Mouse (Mus musculus): ENCODE data around the gene Gm43064. TPM values are rescaled to one million over a fixed set of nuclear protein-coding genes. Genes with fewer than 3 reads are reported as not detected.

Gm43064 gene
- polyA plus RNA-seq, 1 experiment from 2014 or later = 0.18 TPM

- H3K27ac ChIP-seq (ENCODE audit: low read depth, low read length) = no peak overlapping the region
- H3K4me3 ChIP-seq (ENCODE audit: low read depth, low read length) = no peak overlapping the region
- H3K9ac ChIP-seq (ENCODE audit: low read depth, low read length) = no peak overlapping the region
- H3K4me2 ChIP-seq (replicated peaks; ENCODE audit: low read depth) = no peak overlapping the region
- no peaks in the 10 kb centered on the region for H3K4me1 ChIP-seq (replicated peaks; ENCODE audit: control insufficient read depth, insufficient read depth, low read length)
- TF ChIP-seq CTCF (IDR thresholded peaks at IDR 0.05; ENCODE audit: low read depth) = no peak
- ATAC-seq = no peak
- H3K36me3 ChIP-seq (ENCODE audit: control insufficient read depth, insufficient read depth) = no peaks in the 10 kb centered on the region
- WGBS = 89% methylated on average over 6 of the region's 6 CpGs
- no peaks in the 10 kb centered on the region for H3K9me3 ChIP-seq (ENCODE audit: control insufficient read depth)
- no peaks in the 10 kb centered on the region for H3K27me3 ChIP-seq (replicated peaks; ENCODE audit: control insufficient read depth, insufficient read depth, low read length)
These were observed 48.7 kb downstream of the Gm43064 start for GRCm38 (mm10) chr3:103857977-103858563.

- Histone ChIP-seq H3K27me3 (replicated peaks; ENCODE audit: control insufficient read depth, insufficient read depth, low read length) (no peaks in the 10 kb centered on the region), H3K4me3 (ENCODE audit: low read depth, low read length) (no peak within 1 kb of the TSS), H3K27ac (ENCODE audit: low read depth, low read length) (no peak within 1 kb of the TSS), H3K36me3 (ENCODE audit: control insufficient read depth, insufficient read depth) (no peaks in the 10 kb centered on the region), H3K9ac (ENCODE audit: low read depth, low read length) (no peak within 1 kb of the TSS), H3K4me2 (replicated peaks; ENCODE audit: low read depth) (no peak within 1 kb of the TSS), H3K4me1 (replicated peaks; ENCODE audit: control insufficient read depth, insufficient read depth, low read length) (no peaks in the 10 kb centered on the region), H3K9me3 (ENCODE audit: control insufficient read depth) (no peaks in the 10 kb centered on the region)
- TF ChIP-seq CTCF (IDR thresholded peaks at IDR 0.05; ENCODE audit: low read depth) = no peak
- no peak for ATAC-seq
- WGBS = 70% methylated on average over 12 of the region's 12 CpGs
These were observed 49.8 kb downstream of the Gm43064 start, which contains the start of gene Ptpn22 for GRCm38 (mm10) chr3:103858881-103859801. Ptpn22 (plus strand) TSS chr3:103859795.

- H3K9me3 ChIP-seq (ENCODE audit: control insufficient read depth) = no peaks in the 10 kb centered on the region
- no peak for TF ChIP-seq CTCF (IDR thresholded peaks at IDR 0.05; ENCODE audit: low read depth)
- no peak overlapping the region for H3K4me3 ChIP-seq (ENCODE audit: low read depth, low read length)
- H3K36me3 ChIP-seq (ENCODE audit: control insufficient read depth, insufficient read depth) = no peaks in the 10 kb centered on the region
- 69% methylated on average over 6 of the region's 6 CpGs for WGBS
- no peaks in the 10 kb centered on the region for H3K4me1 ChIP-seq (replicated peaks; ENCODE audit: control insufficient read depth, insufficient read depth, low read length)
- no peak overlapping the region for H3K4me2 ChIP-seq (replicated peaks; ENCODE audit: low read depth)
- H3K27me3 ChIP-seq (replicated peaks; ENCODE audit: control insufficient read depth, insufficient read depth, low read length) = no peaks in the 10 kb centered on the region
- no peak for ATAC-seq
- no peak overlapping the region for H3K27ac ChIP-seq (ENCODE audit: low read depth, low read length)
- no peak overlapping the region for H3K9ac ChIP-seq (ENCODE audit: low read depth, low read length)
These were observed 50.5 kb downstream of the Gm43064 start for GRCm38 (mm10) chr3:103859851-103860391.

GRCm38 (mm10) chr3:103862721-103863220 lies 53.4 kb downstream of the Gm43064 start:
- Histone ChIP-seq H3K9me3 (ENCODE audit: control insufficient read depth) (no peaks in the 10 kb centered on the region), H3K4me3 (ENCODE audit: low read depth, low read length) (no peak overlapping the region), H3K4me2 (replicated peaks; ENCODE audit: low read depth) (no peak overlapping the region), H3K27me3 (replicated peaks; ENCODE audit: control insufficient read depth, insufficient read depth, low read length) (no peaks in the 10 kb centered on the region), H3K9ac (ENCODE audit: low read depth, low read length) (no peak overlapping the region), H3K27ac (ENCODE audit: low read depth, low read length) (no peak overlapping the region), H3K36me3 (ENCODE audit: control insufficient read depth, insufficient read depth) (no peaks in the 10 kb centered on the region), H3K4me1 (replicated peaks; ENCODE audit: control insufficient read depth, insufficient read depth, low read length) (no peaks in the 10 kb centered on the region)
- WGBS = 66% methylated on average over 4 of the region's 4 CpGs
- TF ChIP-seq CTCF (IDR thresholded peaks at IDR 0.05; ENCODE audit: low read depth) = no peak
- no peak for ATAC-seq

- 66% methylated on average over 6 of the region's 6 CpGs for WGBS
- no peak for ATAC-seq
- Histone ChIP-seq H3K36me3 (ENCODE audit: control insufficient read depth, insufficient read depth) (no peaks in the 10 kb centered on the region), H3K9ac (ENCODE audit: low read depth, low read length) (no peak overlapping the region), H3K4me1 (replicated peaks; ENCODE audit: control insufficient read depth, insufficient read depth, low read length) (no peaks in the 10 kb centered on the region), H3K4me3 (ENCODE audit: low read depth, low read length) (no peak overlapping the region), H3K4me2 (replicated peaks; ENCODE audit: low read depth) (no peak overlapping the region), H3K9me3 (ENCODE audit: control insufficient read depth) (no peaks in the 10 kb centered on the region), H3K27ac (ENCODE audit: low read depth, low read length) (no peak overlapping the region), H3K27me3 (replicated peaks; ENCODE audit: control insufficient read depth, insufficient read depth, low read length) (no peaks in the 10 kb centered on the region)
- TF ChIP-seq CTCF (IDR thresholded peaks at IDR 0.05; ENCODE audit: low read depth) = no peak
These were observed 54.8 kb downstream of the Gm43064 start for GRCm38 (mm10) chr3:103864200-103864599.

- WGBS = 88% methylated on average over 5 of the region's 5 CpGs
- no peak overlapping the region for H3K27ac ChIP-seq (ENCODE audit: low read depth, low read length)
- H3K4me1 ChIP-seq (replicated peaks; ENCODE audit: control insufficient read depth, insufficient read depth, low read length) = no peaks in the 10 kb centered on the region
- no peaks in the 10 kb centered on the region for H3K9me3 ChIP-seq (ENCODE audit: control insufficient read depth)
- no peak overlapping the region for H3K4me3 ChIP-seq (ENCODE audit: low read depth, low read length)
- TF ChIP-seq CTCF (IDR thresholded peaks at IDR 0.05; ENCODE audit: low read depth) = no peak
- no peak overlapping the region for H3K4me2 ChIP-seq (replicated peaks; ENCODE audit: low read depth)
- H3K36me3 ChIP-seq (ENCODE audit: control insufficient read depth, insufficient read depth) = no peaks in the 10 kb centered on the region
- no peak for ATAC-seq
- no peak overlapping the region for H3K9ac ChIP-seq (ENCODE audit: low read depth, low read length)
- no peaks in the 10 kb centered on the region for H3K27me3 ChIP-seq (replicated peaks; ENCODE audit: control insufficient read depth, insufficient read depth, low read length)
These were observed 58.1 kb downstream of the Gm43064 start for GRCm38 (mm10) chr3:103867424-103867971.
